Mouse (Mus musculus) cortical plate, adult 2 months (tissue): ENCODE measurements around the gene Pfkfb3.

ENCODE experiments used
- CTCF ChIP-seq: fragments of 200-500 bp; IDR thresholded peaks from 2 replicates; pipeline ENCODE4 v1.5.1; 2011; ENCODE audit warnings: mild to moderate bottlenecking, control low read depth, low read length; ENCODE audit not compliant: insufficient read depth; ENCODE audit errors: extremely low read depth
- POLR2A ChIP-seq: fragments of 200-500 bp; IDR thresholded peaks from 2 replicates; pipeline ENCODE4 v1.6.1; 2011; ENCODE audit warnings: mild to moderate bottlenecking, low read length, control low read depth; ENCODE audit not compliant: insufficient read depth; ENCODE audit errors: extremely low read depth

GRCm38 (mm10) chr2:11543158-11543557 lies 10.7 kb downstream of the Pfkfb3 start:
- TF ChIP-seq POLR2A (no peak), CTCF (no peak)
